ENCODE assay signal across 25 mouse cellular contexts in genomic region chr5:142836891-142837290, GRCm38 (mm10).
"Had no signal": no experiment of that assay in that cellular context is flagged by ENCODE, and none has a peak within 500 bp of the region (broad histone marks: within the 10 kb centered on the region; RNA-seq: fewer than 3 reads in every experiment).

No protein-coding gene starts in this region.

- H3K4me3 ChIP-seq: layer of hippocampus, adult 2 months; limb, embryonic 10.5 days; limb, embryonic 13.5 days; liver, embryonic 12.5 days; liver, embryonic 15.5 days; lung, embryonic 15.5 days; megakaryocyte, embryonic 14.5 days; midbrain, embryonic 10.5 days; midbrain, embryonic 15.5 days; neural tube, embryonic 12.5 days; neural tube, embryonic 15.5 days had no signal

- DNase-seq: kidney, adult 2 months; kidney, postnatal 25 days; layer of hippocampus, adult 9-11 months; liver; lung, adult 18-20 months; lung, postnatal 10 days; lung, postnatal 36 days; right cerebral cortex, adult 18-20 months; right cerebral cortex, postnatal 14 days; right cerebral cortex, postnatal 4 days; thymus, adult 2 months; thymus, postnatal 25 days had no signal

- H3K27ac ChIP-seq: kidney, postnatal 0 days; layer of hippocampus, adult 2 months; limb, embryonic 10.5 days; limb, embryonic 13.5 days; liver, embryonic 12.5 days; liver, embryonic 15.5 days; lung, embryonic 15.5 days; midbrain, embryonic 10.5 days; midbrain, embryonic 15.5 days; neural tube, embryonic 12.5 days; neural tube, embryonic 15.5 days; stomach, postnatal 0 days had no signal
